Mouse (Mus musculus) heart, embryonic 11.5 days (tissue): ENCODE measurements at regions not wholly inside any gene's neighbourhood (a gene's known extent, or its start where the extent isn't known, plus 50 kb on each side); places are given as distances from the start of the nearest gene placed in this dataset.

Source experiments
- ATAC-seq: fragments of 200-750 bp; cut with Nextera tagmentation; replicated peaks from 2 replicates; pipeline ENCODE4 v1.8.0; 2017; ENCODE audit warnings: moderate library complexity; ENCODE audit not compliant: insufficient number of reproducible peaks, low FRiP score, low TSS enrichment
- H3K27ac ChIP-seq: fragments of 300-500 bp; sonication (generic); 2 replicates; pipeline ENCODE4 v1.5.1; 2014; ENCODE audit warnings: mild to moderate bottlenecking, low read depth, low read length
- H3K27me3 ChIP-seq: fragments of 300-500 bp; sonication (generic); 2 replicates; pipeline ENCODE4 v1.6.1; 2014; ENCODE audit warnings: mild to moderate bottlenecking, low read length, mixed read lengths; ENCODE audit not compliant: control insufficient read depth, insufficient read depth
- H3K36me3 ChIP-seq: fragments of 300-500 bp; sonication (generic); 2 replicates; pipeline ENCODE4 v1.6.1; 2014; ENCODE audit warnings: mild to moderate bottlenecking, low read length, moderate library complexity, mixed read lengths; ENCODE audit not compliant: control insufficient read depth, insufficient read depth
- H3K4me1 ChIP-seq: fragments of 300-500 bp; sonication (generic); 2 replicates; pipeline ENCODE4 v1.6.1; 2014; ENCODE audit warnings: low read length; ENCODE audit not compliant: control insufficient read depth, insufficient read depth
- H3K4me2 ChIP-seq: fragments of 300-500 bp; sonication (generic); 2 replicates; pipeline ENCODE4 v1.6.1; 2014; ENCODE audit warnings: mild to moderate bottlenecking, moderate library complexity
- H3K4me3 ChIP-seq: fragments of 300-500 bp; sonication (generic); 2 replicates; pipeline ENCODE4 v1.5.1; 2014; ENCODE audit warnings: low read depth, low read length
- H3K9ac ChIP-seq: fragments of 300-500 bp; sonication (generic); 2 replicates; pipeline ENCODE4 v1.6.1; 2014; ENCODE audit warnings: mild to moderate bottlenecking, low read depth, low read length, moderate library complexity
- H3K9me3 ChIP-seq: fragments of 300-500 bp; sonication (generic); replicated peaks from 2 replicates; pipeline ENCODE4 v1.6.1; 2016; ENCODE audit warnings: low read length; ENCODE audit not compliant: control insufficient read depth
- WGBS: fragments of 180-500 bp; shearing (Covaris S2); extraction: QIAGEN DNeasy Blood & Tissue Kit; methylation state at CpG from one replicate; pipeline ENCODE4 v1.1.7; 2014; ENCODE audit not compliant: insufficient replicate concordance; 5-methylcytosine and 5-hydroxymethylcytosine counted together

- Histone ChIP-seq H3K9me3 (no peaks in the 10 kb centered on the region), H3K9ac (no peak overlapping the region), H3K27me3 (no peaks in the 10 kb centered on the region), H3K36me3 (no peaks in the 10 kb centered on the region), H3K27ac (no peak overlapping the region), H3K4me1 (no peaks in the 10 kb centered on the region), H3K4me3 (no peak overlapping the region), H3K4me2 (no peak overlapping the region)
- WGBS: 82% methylated on average over 5 of the region's 5 CpGs
- ATAC-seq: no peak
Observed at GRCm38 (mm10) chr13:31472366-31472765, 83.6 kb upstream of the Foxq1 start.

GRCm38 (mm10) chr13:31472804-31473203 is 83.1 kb upstream of the Foxq1 start:
- 63% methylated on average over 4 of the region's 4 CpGs for WGBS

GRCm38 (mm10) chr13:31473275-31473674 is 82.7 kb upstream of the Foxq1 start:
- H3K9me3 ChIP-seq: no peaks in the 10 kb centered on the region
- ATAC-seq: no peak

More at GRCm38 (mm10) chr13:31472804-31473203, 83.1 kb upstream of the Foxq1 start:
- no peak overlapping the region for H3K4me2 ChIP-seq
- no peaks in the 10 kb centered on the region for H3K4me1 ChIP-seq
- no peak for ATAC-seq
- no peaks in the 10 kb centered on the region for H3K27me3 ChIP-seq
- no peaks in the 10 kb centered on the region for H3K36me3 ChIP-seq
- no peak overlapping the region for H3K9ac ChIP-seq
- no peak overlapping the region for H3K4me3 ChIP-seq
- H3K27ac ChIP-seq: no peak overlapping the region
- H3K9me3 ChIP-seq: no peaks in the 10 kb centered on the region

DNA sequence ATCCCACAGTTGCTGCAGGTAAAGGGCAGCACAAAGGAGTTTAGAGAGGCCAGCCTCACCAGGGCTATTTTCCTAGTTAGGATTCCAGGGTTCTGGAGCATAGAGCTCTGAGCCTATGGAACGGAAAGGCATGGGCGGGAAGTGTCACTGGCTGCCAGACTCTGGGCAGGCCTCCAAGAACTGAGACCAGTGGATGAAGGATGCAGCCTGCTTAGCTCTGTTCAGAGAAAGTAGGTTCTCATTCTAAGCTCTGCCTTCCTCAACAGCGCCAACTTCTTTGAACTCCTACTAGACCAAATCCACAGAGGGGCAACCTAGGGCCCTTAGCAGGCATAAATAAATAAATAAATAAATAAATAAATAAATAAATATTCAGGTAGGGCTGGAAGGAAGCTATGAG is 80.1 kb upstream of the Foxq1 start:
- Histone ChIP-seq H3K27me3 (no peaks in the 10 kb centered on the region), H3K36me3 (no peaks in the 10 kb centered on the region), H3K9ac (no peak overlapping the region), H3K4me2 (no peak overlapping the region), H3K9me3 (no peaks in the 10 kb centered on the region), H3K4me1 (no peaks in the 10 kb centered on the region), H3K27ac (no peak overlapping the region), H3K4me3 (no peak overlapping the region)
- 77% methylated on average over 3 of the region's 3 CpGs for WGBS
- ATAC-seq: no peak

More at GRCm38 (mm10) chr13:31473275-31473674, 82.7 kb upstream of the Foxq1 start:
- H3K4me2 ChIP-seq: no peak overlapping the region
- no peaks in the 10 kb centered on the region for H3K27me3 ChIP-seq
- WGBS: 76% methylated on average over 1 of the region's 1 CpGs
- H3K36me3 ChIP-seq: no peaks in the 10 kb centered on the region
- no peaks in the 10 kb centered on the region for H3K4me1 ChIP-seq
- no peak overlapping the region for H3K9ac ChIP-seq
- no peak overlapping the region for H3K4me3 ChIP-seq
- no peak overlapping the region for H3K27ac ChIP-seq

- Histone ChIP-seq H3K27me3 (no peaks in the 10 kb centered on the region), H3K4me2 (no peak overlapping the region), H3K9me3 (no peaks in the 10 kb centered on the region), H3K4me1 (no peaks in the 10 kb centered on the region), H3K4me3 (no peak overlapping the region), H3K9ac (no peak overlapping the region), H3K36me3 (no peaks in the 10 kb centered on the region), H3K27ac (no peak overlapping the region)
- no peak for ATAC-seq
- WGBS: 42% methylated on average over 1 of the region's 1 CpGs
Observed at GRCm38 (mm10) chr13:31477171-31477867, 78.6 kb upstream of the Foxq1 start.

- WGBS: 60% methylated on average over 7 of the region's 7 CpGs
- ATAC-seq: no peak
Observed at GRCm38 (mm10) chr13:31481105-31481844, 74.7 kb upstream of the Foxq1 start.

DNA sequence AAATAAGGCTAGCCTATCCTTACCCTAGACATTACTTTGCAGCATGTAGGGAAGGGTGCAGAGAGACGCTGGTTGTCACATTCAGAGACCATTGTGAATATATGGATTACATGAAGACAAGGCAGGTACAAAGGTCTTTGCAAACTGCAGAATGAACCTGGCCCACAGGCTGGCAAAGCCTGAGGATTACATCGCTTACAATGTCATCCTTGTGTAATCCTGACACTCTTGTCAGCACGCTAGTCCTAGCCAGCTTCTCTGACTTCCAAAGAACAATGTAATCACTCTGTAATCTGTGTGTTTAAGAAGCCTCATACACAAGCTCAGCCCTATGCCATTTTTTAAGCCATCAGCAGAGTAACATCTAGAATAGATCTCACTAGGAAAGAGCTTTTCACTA is 69.6 kb upstream of the Foxq1 start:
- Histone ChIP-seq H3K4me2 (no peak overlapping the region), H3K9ac (no peak overlapping the region), H3K27me3 (no peaks in the 10 kb centered on the region), H3K36me3 (no peaks in the 10 kb centered on the region), H3K9me3 (no peaks in the 10 kb centered on the region), H3K4me1 (no peaks in the 10 kb centered on the region), H3K27ac (no peak overlapping the region), H3K4me3 (no peak overlapping the region)
- no peak for ATAC-seq
- WGBS: 76% methylated on average over 3 of the region's 3 CpGs

More at GRCm38 (mm10) chr13:31481105-31481844, 74.7 kb upstream of the Foxq1 start:
- Histone ChIP-seq H3K4me1 (no peaks in the 10 kb centered on the region), H3K4me2 (no peak overlapping the region), H3K36me3 (no peaks in the 10 kb centered on the region), H3K4me3 (no peak overlapping the region), H3K9me3 (no peaks in the 10 kb centered on the region), H3K9ac (no peak overlapping the region), H3K27ac (no peak overlapping the region), H3K27me3 (no peaks in the 10 kb centered on the region)

DNA sequence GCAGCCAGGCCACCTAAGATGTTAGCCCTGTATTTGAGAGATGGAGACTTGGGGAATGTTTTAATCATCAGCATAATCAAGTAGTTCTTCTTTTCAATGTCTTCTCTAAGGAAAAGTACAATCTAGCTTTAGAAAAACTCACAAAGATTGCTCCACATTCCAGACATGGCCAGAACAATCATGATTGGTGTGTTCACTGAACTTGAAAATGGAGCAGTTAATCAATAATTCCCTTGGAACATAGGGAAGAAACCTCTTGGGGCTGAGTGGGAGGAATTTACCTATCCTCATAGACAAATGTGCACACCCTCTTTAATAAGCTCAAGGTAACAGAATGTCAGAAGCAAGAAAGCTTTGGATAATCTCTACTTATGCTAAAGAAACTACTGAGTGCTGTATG is 67.7 kb upstream of the Foxq1 start:
- H3K27ac ChIP-seq: no peak overlapping the region
- H3K9ac ChIP-seq: no peak overlapping the region
- no peak overlapping the region for H3K4me3 ChIP-seq
- H3K9me3 ChIP-seq: no peaks in the 10 kb centered on the region
- no peaks in the 10 kb centered on the region for H3K4me1 ChIP-seq
- no peak overlapping the region for H3K4me2 ChIP-seq
- no peak for ATAC-seq
- H3K36me3 ChIP-seq: no peaks in the 10 kb centered on the region
- H3K27me3 ChIP-seq: no peaks in the 10 kb centered on the region

- Histone ChIP-seq H3K9ac (no peak overlapping the region), H3K9me3 (no peaks in the 10 kb centered on the region), H3K4me2 (no peak overlapping the region), H3K36me3 (no peaks in the 10 kb centered on the region), H3K4me3 (no peak overlapping the region), H3K4me1 (no peaks in the 10 kb centered on the region), H3K27me3 (no peaks in the 10 kb centered on the region), H3K27ac (no peak overlapping the region)
- no peak for ATAC-seq
- 86% methylated on average over 10 of the region's 10 CpGs for WGBS
Observed at GRCm38 (mm10) chr13:31503191-31503590, 52.7 kb upstream of the Foxq1 start.
